Mouse (Mus musculus) layer of hippocampus, adult 2 months (tissue): ENCODE data around the gene Ston1. TPM values are rescaled to one million over a fixed set of nuclear protein-coding genes. Genes with fewer than 3 reads are reported as not detected.

Experiments used
- DNase-seq, 2 experiments: peaks; one replicate each; pipeline ENCODE4 v3.0.0; 2022; ENCODE audit warnings: low spot score in 2 of 2
- H3K27ac ChIP-seq: fragments of 200-600 bp; 2 replicates; pipeline ENCODE4 v1.8.1; 2022
- H3K4me3 ChIP-seq: fragments of 200-600 bp; 2 replicates; pipeline ENCODE4 v1.8.1; 2022; ENCODE audit warnings: mild to moderate bottlenecking
- CTCF ChIP-seq: fragments of 200-600 bp; conservative IDR thresholded peaks from 2 replicates; pipeline ENCODE4 v1.8.1; 2022; ENCODE audit warnings: antibody characterized with exemption, mild to moderate bottlenecking, moderate library complexity
- total RNA-seq, 2 experiments: library from RNA; stranded (reverse); gene quantifications; 2 replicates each; pipeline ENCODE4 v1.2.3; 2021

The Ston1 gene
- total RNA-seq, 2 experiments from 2014 or later: 14.1 to 17.1 TPM

GRCm38 (mm10) chr17:88596544-88597221, 801 bp upstream of the Ston1 start:
- H3K27ac ChIP-seq: peak overlapping the region; percentile 85
- TF ChIP-seq CTCF: peak; percentile 85; the same call in 1 of the 2 replicates
- peak overlapping the region; percentile 82 for H3K4me3 ChIP-seq
- DNase-seq: peak; percentile 69 to 71

GRCm38 (mm10) chr17:88598056-88598420, 554 bp downstream of the Ston1 start:
- no peak for TF ChIP-seq CTCF
- peak overlapping the region; percentile 85 for H3K27ac ChIP-seq
- peak overlapping the region; percentile 82 for H3K4me3 ChIP-seq
- no peak for DNase-seq

GRCm38 (mm10) chr17:88598570-88599368, 1.3 kb downstream of the Ston1 start:
- TF ChIP-seq CTCF: no peak
- H3K4me3 ChIP-seq: no peak overlapping the region; the same call in 1 of the 2 replicates
- DNase-seq: no peak
- 0 out of 2 replicates have a peak overlapping the region, but pooled peaks have one; percentile 43 for H3K27ac ChIP-seq

- Histone ChIP-seq H3K27ac (no peak overlapping the region), H3K4me3 (no peak overlapping the region)
- no peak for DNase-seq
- no peak for TF ChIP-seq CTCF
These were observed 3.1 kb downstream of the Ston1 start for GRCm38 (mm10) chr17:88600492-88601026.

- no peak for TF ChIP-seq CTCF
- DNase-seq: no peak
- no peak overlapping the region for H3K27ac ChIP-seq
- H3K4me3 ChIP-seq: no peak overlapping the region
These were observed 6.5 kb downstream of the Ston1 start for GRCm38 (mm10) chr17:88603943-88604342.

- no peak overlapping the region for H3K4me3 ChIP-seq
- DNase-seq: no peak
- no peak for TF ChIP-seq CTCF
- H3K27ac ChIP-seq: no peak overlapping the region
These were observed 8.6 kb downstream of the Ston1 start for GRCm38 (mm10) chr17:88606056-88606455.

GRCm38 (mm10) chr17:88609361-88609760, 11.9 kb downstream of the Ston1 start:
- Histone ChIP-seq H3K4me3 (no peak overlapping the region), H3K27ac (no peak overlapping the region)
- TF ChIP-seq CTCF: no peak
- DNase-seq: no peak

- DNase-seq: no peak
- Histone ChIP-seq H3K27ac (no peak overlapping the region), H3K4me3 (no peak overlapping the region)
- TF ChIP-seq CTCF: no peak
These were observed 13.6 kb downstream of the Ston1 start for GRCm38 (mm10) chr17:88611057-88611456.

- no peak overlapping the region for H3K27ac ChIP-seq
- no peak for TF ChIP-seq CTCF
- no peak overlapping the region for H3K4me3 ChIP-seq
- no peak for DNase-seq
These were observed 15.7 kb downstream of the Ston1 start for GRCm38 (mm10) chr17:88613172-88613571.

GRCm38 (mm10) chr17:88613721-88614120, 16.2 kb downstream of the Ston1 start:
- no peak overlapping the region for H3K4me3 ChIP-seq
- DNase-seq: no peak
- TF ChIP-seq CTCF: no peak
- no peak overlapping the region for H3K27ac ChIP-seq

GRCm38 (mm10) chr17:88614234-88614633, 16.8 kb downstream of the Ston1 start:
- Histone ChIP-seq H3K27ac (no peak overlapping the region), H3K4me3 (no peak overlapping the region)
- TF ChIP-seq CTCF: no peak
- no peak for DNase-seq

GRCm38 (mm10) chr17:88614733-88615132, 17.2 kb downstream of the Ston1 start:
- Histone ChIP-seq H3K27ac (no peak overlapping the region), H3K4me3 (no peak overlapping the region)
- no peak for DNase-seq
- TF ChIP-seq CTCF: no peak

- DNase-seq: no peak
- no peak overlapping the region for H3K27ac ChIP-seq
- no peak for TF ChIP-seq CTCF
- H3K4me3 ChIP-seq: no peak overlapping the region
These were observed 18.1 kb downstream of the Ston1 start for GRCm38 (mm10) chr17:88615492-88616155.
